ENCODE assay signal across 8 mouse cellular contexts in genomic region chr2:167543121-167544003, GRCm38 (mm10). TPM values are rescaled to one million over a fixed set of nuclear protein-coding genes. Genes with fewer than 3 reads are reported as not detected.
A peak's percentile ranks its signal among the peaks of the same experiment; 100 is the strongest.
DNase-seq lines count a peak whose midpoint lies in the region; ATAC-seq and TF ChIP-seq lines count a peak whose summit lies in the region.

No protein-coding gene starts in this region.

- H3K27ac ChIP-seq in brown adipose tissue, adult 24 weeks (replicated peaks; ENCODE audit: low read depth, low read length): peak overlapping the region; percentile 76
- H3K27ac ChIP-seq in heart, embryonic 10.5 days: peak overlapping the region; percentile 88
- H3K27ac ChIP-seq in lung, embryonic 15.5 days: peak overlapping the region; percentile 96

- H3K9me3 ChIP-seq in heart, embryonic 10.5 days: no peaks in the 10 kb centered on the region
- H3K9me3 ChIP-seq in lung, embryonic 15.5 days: no peaks in the 10 kb centered on the region

- H3K4me3 ChIP-seq in C2C12 (ENCODE audit: insufficient read depth, poor library complexity, severe bottlenecking): no peak overlapping the region
- no peak overlapping the region for H3K4me3 ChIP-seq in brown adipose tissue, adult 24 weeks (ENCODE audit: insufficient read depth, low read depth, low read length)
- H3K4me3 ChIP-seq in heart, embryonic 10.5 days: peak overlapping the region; percentile 4; the same call in 1 of the 2 replicates
- peak overlapping the region; percentile 67 for H3K4me3 ChIP-seq in lung, embryonic 15.5 days

- H3K9ac ChIP-seq in lung, embryonic 15.5 days: peak overlapping the region; percentile 62

- peaks cover 52% of the 10 kb centered on the region for H3K79me3 ChIP-seq in C2C12 (ENCODE audit: low read depth)

- TF ChIP-seq CTCF in C2C12 (IDR thresholded peaks at IDR 0.05; ENCODE audit: control insufficient read depth, insufficient read depth, insufficient read length): no peak

- peaks cover 23% of the 10 kb centered on the region for H3K4me1 ChIP-seq in brown adipose tissue, adult 24 weeks (ENCODE audit: control insufficient read depth, insufficient read depth, insufficient read length, low read length)
- H3K4me1 ChIP-seq in heart, embryonic 10.5 days: peaks cover 66% of the 10 kb centered on the region
- peaks cover 64% of the 10 kb centered on the region for H3K4me1 ChIP-seq in lung, embryonic 15.5 days

- peak overlapping the region; percentile 89 for H3K4me2 ChIP-seq in lung, embryonic 15.5 days

- DNase-seq in heart, embryonic 10.5 days (ENCODE audit: low spot score): peak; percentile 85
- peak; percentile 50 to 57 for DNase-seq in kidney, adult 8-10 months
- DNase-seq in retina, embryonic 14.5 days (ENCODE audit: low spot score): no peak
- no peak for DNase-seq in thymus, postnatal 36 days
- no peak for DNase-seq in right cerebral cortex, postnatal 25 days

- peak; percentile 28 for ATAC-seq in lung, embryonic 15.5 days (ENCODE audit: borderline replicate concordance, extremely low read depth, low FRiP score, low TSS enrichment)

- H3K27me3 ChIP-seq in C2C12 (ENCODE audit: control insufficient read depth, insufficient read depth, insufficient read length): no peaks in the 10 kb centered on the region
- H3K27me3 ChIP-seq in heart, embryonic 10.5 days (ENCODE audit: insufficient read depth, poor library complexity, severe bottlenecking): peaks cover 34% of the 10 kb centered on the region; the same call in 1 of the 2 replicates
- H3K27me3 ChIP-seq in lung, embryonic 15.5 days: no peaks in the 10 kb centered on the region

- peaks cover 50% of the 10 kb centered on the region for H3K36me3 ChIP-seq in C2C12 (ENCODE audit: control insufficient read depth, insufficient read depth)
- peaks cover 15% of the 10 kb centered on the region for H3K36me3 ChIP-seq in heart, embryonic 10.5 days
- 0 out of 2 replicates have a peak, but pooled peaks cover 7% of the 10 kb centered on the region for H3K36me3 ChIP-seq in lung, embryonic 15.5 days

- H3K79me2 ChIP-seq in C2C12 (ENCODE audit: control insufficient read depth, insufficient read depth): peaks cover 57% of the 10 kb centered on the region

- peak overlapping the region; percentile 36 for H3ac ChIP-seq in C2C12 (ENCODE audit: control insufficient read depth, insufficient read length, low read depth)

- 16% methylated on average over 16 of the region's 16 CpGs for WGBS in heart, embryonic 10.5 days
- 8% methylated on average over 16 of the region's 16 CpGs for WGBS in lung, embryonic 15.5 days

TF ChIP-seq in C2C12, 6 proteins besides CTCF, POLR2A, EP300 and RAD21:
- no peak for TF ChIP-seq MYOD1 (IDR thresholded peaks at IDR 0.05; ENCODE audit: control insufficient read depth, insufficient read length, low read depth)
- no peak for TF ChIP-seq CEBPB (IDR thresholded peaks at IDR 0.05; ENCODE audit: low read depth)
- no peak for TF ChIP-seq USF1 (IDR thresholded peaks at IDR 0.05; ENCODE audit: low read depth)
- no peak for TF ChIP-seq MYOG (IDR thresholded peaks at IDR 0.05; ENCODE audit: control insufficient read depth, extremely low read depth, insufficient read length)
- no peak for TF ChIP-seq FOSL1 (IDR thresholded peaks at IDR 0.05; ENCODE audit: insufficient read depth, low read length, poor library complexity, severe bottlenecking)
- no peak for TF ChIP-seq MAX (IDR thresholded peaks at IDR 0.05)

RNA-seq across cellular contexts. Expression of gene Snai1, which starts 5.4 kb away (rescaled TPM):
- 48.1 TPM for polyA plus RNA-seq in C2C12 (2012; fragmentation: generic; extraction: Trizol)
- 1.6 TPM in 1 of 2 replicates, not detected in the other for polyA plus RNA-seq in brown adipose tissue, adult 24 weeks (2012; ENCODE audit: insufficient read depth, insufficient read length, missing spikeins)
- 21.8 and 42.2 TPM in 2 replicates for polyA plus RNA-seq in heart, embryonic 10.5 days (2016; fragmentation: Nextera tagmentation; extraction: Ambion mirVana)
- 107 and 109 TPM in 2 replicates for polyA plus RNA-seq in lung, embryonic 15.5 days (2015; fragmentation: Nextera tagmentation; extraction: Ambion mirVana)

RNA-seq across cellular contexts. Expression of gene Spata2, which starts 50.7 kb away (rescaled TPM):
- polyA plus RNA-seq in C2C12 (2012; fragmentation: generic; extraction: Trizol): 10.4 TPM
- 10.3 and 11.5 TPM in 2 replicates for polyA plus RNA-seq in brown adipose tissue, adult 24 weeks (2012; ENCODE audit: insufficient read depth, insufficient read length, missing spikeins)
- 16.5 and 17.4 TPM in 2 replicates for polyA plus RNA-seq in heart, embryonic 10.5 days (2016; fragmentation: Nextera tagmentation; extraction: Ambion mirVana)
- 12.3 and 15.7 TPM in 2 replicates for polyA plus RNA-seq in lung, embryonic 15.5 days (2015; fragmentation: Nextera tagmentation; extraction: Ambion mirVana)

RNA-seq across cellular contexts. Expression of gene Rnf114, which starts 50.9 kb away (rescaled TPM):
- polyA plus RNA-seq in C2C12 (2012; fragmentation: generic; extraction: Trizol): 35.4 TPM
- 22.7 and 24.2 TPM in 2 replicates for polyA plus RNA-seq in brown adipose tissue, adult 24 weeks (2012; ENCODE audit: insufficient read depth, insufficient read length, missing spikeins)
- polyA plus RNA-seq in heart, embryonic 10.5 days (2016; fragmentation: Nextera tagmentation; extraction: Ambion mirVana): 71.2 and 90.0 TPM in 2 replicates
- polyA plus RNA-seq in lung, embryonic 15.5 days (2015; fragmentation: Nextera tagmentation; extraction: Ambion mirVana): 99.8 and 102 TPM in 2 replicates

Comparison
In these comparisons a context has a peak if more than half of its experiments do, and no peak if none do; other contexts are left out.
1. H3K4me3 ChIP-seq: peak in heart, embryonic 10.5 days (single experiment) and lung, embryonic 15.5 days (single experiment); none in C2C12 (single experiment) and brown adipose tissue, adult 24 weeks (single experiment).
2. DNase-seq: peak in heart, embryonic 10.5 days (single experiment) and kidney, adult 8-10 months (2 of 2); none in retina, embryonic 14.5 days (single experiment), thymus, postnatal 36 days (0 of 2) and right cerebral cortex, postnatal 25 days (single experiment).
3. Peak in every context shown above with its lines, with median percentiles within 50 percentile points of each other: H3K27ac ChIP-seq.